Mouse (Mus musculus) frontal cortex, postnatal 36 days (tissue): ENCODE results near the gene Adgrg5.

Source experiments
- DNase-seq, 2 experiments: peaks; one replicate each; pipeline ENCODE4 v3.0.0; 2022; ENCODE audit warnings: low spot score in 2 of 2

The Adgrg5 gene

DNA sequence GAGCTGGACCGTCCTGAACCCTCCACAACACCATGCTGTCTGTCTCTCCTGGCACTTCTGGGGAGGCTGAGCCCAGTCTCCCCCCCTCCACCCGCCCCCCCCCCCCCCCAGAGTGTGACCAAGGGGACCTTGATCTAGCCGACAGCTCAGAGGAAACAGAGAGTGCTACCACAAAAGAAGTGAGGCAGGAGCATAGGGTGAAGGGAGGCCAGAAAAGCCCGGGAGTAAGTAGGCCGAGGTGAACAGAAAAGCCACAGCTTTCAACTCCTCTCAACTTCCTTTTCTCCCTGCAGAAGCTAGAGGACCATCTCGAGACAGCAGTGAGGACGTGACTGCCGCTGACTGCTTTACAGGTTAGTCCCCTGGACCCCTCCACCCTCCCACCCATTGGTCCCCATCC, at the start of gene Adgrg5:
Gene Adgrg5 (plus strand): TSS at position 290 of the 400 bp plus-strand sequence.
- DNase-seq = no peak

DNA sequence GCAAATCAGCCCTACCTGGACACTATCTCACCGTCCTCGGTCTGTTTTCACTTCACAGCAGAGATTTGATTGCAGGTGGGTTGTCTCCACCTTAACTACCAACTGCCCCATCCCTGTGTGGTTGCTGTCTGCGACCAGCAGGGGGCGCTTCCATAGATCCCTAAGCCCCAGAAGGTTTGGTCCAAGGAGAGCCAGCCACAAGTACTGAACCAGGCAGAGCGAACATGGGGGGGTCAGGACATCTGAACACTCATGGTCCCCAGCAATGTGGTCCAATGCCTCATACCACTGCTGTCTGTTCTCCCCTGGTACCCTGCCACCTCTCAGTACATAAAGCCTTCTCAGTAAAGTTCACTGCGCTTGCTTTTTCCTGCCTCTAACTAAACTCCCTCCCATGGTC, 49.1 kb upstream of the Adgrg5 start:
- peak; percentile 64 for DNase-seq

DNA sequence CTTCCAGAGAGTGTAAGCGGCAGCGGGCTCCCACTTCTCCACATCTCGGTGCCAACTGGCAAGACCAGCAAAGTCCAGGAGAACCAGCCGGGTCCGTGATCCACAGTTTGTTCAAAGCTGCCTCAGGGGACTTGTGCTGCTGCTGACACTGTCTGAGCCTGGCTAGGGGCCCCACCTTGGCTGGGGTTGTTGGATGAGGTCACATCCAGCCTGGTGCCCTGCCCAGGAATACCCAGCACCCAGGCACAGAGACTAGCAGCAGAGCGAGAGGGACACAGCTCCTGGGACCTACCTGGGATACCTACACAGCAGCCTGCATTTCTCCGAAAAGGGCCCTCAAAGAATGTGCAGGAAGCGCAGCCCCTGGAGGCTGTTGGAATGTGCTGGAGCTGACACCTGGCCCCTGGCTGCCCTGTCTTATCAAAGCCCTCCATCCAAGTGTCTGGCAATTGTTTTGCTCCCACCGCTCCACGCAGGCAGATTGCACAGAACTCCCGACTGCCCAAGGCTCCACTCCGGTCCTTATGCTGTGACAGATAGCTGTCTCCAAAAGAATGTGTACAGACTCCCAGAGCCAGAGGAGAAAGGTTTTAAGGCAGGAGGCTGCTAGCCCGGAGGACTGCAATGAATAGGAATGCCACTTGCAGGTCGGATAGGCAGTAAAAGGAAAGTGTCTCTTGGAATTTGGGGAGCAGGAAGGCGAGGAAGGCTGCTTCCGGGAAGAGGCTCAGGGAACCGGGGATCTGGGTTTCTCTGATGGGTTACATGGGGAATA, 48.2 kb upstream of the Adgrg5 start:
- DNase-seq = no peak

DNA sequence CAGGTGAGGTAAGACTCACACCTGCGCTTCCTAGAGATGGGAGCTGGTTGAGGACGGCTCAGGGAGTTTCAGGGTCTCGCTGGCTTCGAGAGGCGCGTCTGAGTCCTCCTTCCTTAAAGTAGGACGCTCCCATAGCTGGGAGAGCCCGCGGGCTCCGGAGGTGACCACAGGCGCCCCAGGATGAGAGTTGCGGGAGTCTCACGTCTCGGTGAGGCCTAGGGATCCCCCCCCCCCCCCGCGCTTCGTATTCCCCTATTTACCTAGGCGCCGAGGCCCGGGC, 47.7 kb upstream of the Adgrg5 start:
- DNase-seq = no peak

DNA sequence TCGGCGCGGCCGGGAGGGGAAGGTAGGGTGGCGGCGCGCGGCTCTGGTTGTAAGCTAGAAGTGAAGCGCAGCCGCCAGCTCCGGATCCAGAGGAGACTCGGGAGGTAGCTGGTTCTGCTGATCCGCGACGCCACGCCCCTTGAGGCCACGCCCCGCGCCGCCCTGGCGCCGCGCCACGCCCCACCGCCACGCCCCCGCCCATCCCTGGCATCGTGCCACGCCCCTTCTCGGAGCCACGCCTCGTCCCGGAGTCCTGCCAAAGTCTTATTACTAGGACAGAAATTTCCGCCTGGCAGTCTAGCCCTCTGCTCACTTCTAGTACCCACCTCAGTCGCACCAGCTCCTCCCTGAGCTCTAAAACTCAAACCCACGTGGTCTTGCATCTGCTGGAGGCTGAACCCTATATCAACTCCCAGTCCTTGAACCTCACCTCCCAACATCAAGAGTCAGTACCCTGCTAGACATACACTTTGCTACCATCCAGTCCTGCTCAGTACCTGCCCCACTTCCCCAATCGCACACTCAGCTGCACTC, 47.2 kb upstream of the Adgrg5 start, which contains the start of gene Dok4:
Gene Dok4 (minus strand): TSS at position 134 of the 534 bp plus-strand sequence.
- DNase-seq = peak; percentile 49 to 64

DNA sequence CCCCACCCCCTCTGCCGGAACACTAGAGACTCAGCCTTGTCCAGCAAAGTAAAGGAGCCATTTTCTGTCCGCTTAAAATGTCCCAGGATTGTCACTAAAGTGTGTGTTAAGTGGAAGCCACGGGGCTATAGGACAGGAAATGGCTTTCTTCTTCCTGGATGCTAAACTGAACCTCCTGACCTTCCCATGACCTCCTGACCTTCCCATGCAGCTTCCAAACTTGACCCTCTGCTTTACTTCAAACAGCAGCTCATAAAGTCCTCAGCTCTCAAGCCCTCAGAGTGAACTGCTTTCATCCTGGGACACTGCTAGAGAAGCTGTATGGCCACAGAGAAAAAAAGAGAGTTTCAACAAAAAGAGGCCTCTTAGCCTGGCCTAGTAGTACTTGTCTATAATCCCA, 46.7 kb upstream of the Adgrg5 start:
- DNase-seq = no peak

DNA sequence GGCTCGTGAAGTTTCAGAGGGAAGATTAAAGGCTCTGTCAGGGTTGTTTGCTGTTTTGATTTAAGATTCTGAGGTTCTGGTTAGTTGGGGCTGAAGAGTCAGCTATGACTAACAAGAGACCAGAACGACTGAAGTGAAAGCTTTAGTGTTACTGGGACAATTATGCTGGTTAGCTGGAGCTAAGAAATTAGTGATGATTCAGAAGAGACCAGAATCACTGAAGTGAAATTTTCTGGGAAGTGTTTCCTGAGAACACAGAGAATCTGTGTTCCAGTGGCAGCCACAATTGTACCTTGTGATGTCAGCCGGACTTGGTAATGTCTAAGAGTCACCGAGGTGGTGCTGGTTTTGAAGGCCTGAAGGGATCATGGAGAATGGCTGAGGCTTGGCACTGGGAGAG, 42.8 kb upstream of the Adgrg5 start:
- no peak for DNase-seq

DNA sequence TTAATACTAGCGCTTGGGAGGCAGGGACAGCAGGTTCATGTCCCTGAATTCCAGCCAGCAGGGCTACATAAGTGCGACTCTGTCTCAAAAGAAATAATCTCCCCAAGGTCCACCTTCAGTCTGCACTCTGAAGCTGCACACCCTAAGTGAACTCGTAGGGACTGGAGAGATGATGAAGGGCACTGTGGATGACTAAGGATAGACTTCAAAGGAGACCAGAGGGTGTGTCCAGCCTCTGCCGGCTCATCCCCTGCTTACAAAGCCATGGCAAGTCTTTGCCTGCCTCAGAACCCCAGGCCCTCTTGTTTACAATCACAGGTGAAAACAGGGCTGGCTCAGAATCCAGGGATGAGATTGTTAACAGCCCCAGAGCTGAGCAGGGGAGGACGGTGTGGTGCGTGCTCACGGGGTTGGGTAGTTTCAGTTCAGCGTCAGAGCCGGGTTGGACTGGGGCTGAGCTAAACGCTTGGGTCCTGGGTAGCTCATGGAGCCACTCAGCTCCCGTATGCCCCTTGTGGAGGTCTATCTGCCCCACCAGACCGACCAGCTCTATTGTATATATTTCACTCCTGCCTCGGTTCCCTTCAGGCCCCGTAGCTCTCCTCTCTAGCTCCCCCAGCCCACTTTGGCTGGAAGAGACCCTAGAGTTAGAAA, 35.0 kb upstream of the Adgrg5 start:
- no peak for DNase-seq

DNA sequence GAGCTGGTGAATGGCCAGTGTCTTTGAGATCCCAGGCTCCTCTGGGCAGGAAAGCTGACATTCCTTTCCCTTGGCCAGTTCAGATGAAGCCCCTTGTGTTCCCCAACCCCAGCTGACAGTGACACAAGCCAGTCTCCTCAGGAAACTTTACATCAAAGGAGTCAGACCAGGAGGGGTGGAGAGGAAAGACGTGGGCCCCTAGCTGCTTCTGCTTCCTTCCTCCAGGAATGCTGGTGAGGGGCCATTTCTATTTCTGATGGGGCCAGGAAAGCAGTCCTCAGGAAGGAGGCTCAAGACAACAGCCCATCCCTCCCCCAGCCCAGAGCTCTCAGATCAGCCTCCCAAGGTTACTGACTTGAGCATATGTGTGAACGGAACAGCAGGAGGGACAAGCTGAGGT, 30.6 kb upstream of the Adgrg5 start:
- DNase-seq = no peak

DNA sequence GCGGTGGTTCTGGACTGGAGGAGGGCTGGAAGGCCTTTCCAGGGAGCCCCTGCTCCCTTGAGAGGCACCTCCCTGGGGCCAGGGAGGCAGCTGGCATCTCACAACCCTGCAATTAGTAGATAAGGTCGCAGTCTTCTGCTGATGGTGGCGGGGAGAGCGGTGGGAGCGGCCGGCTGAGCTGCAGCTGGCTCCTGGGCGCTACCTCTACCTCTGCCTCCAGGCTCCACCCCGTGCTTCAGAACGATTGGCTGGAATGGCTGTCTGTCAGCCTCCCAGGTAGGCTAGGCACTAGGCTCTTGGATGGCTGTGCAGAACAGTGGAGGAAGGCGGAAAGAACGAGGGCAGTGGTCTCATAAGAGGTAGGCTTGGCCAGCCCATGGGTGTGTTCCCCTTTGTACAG, 24.2 kb upstream of the Adgrg5 start:
- DNase-seq = no peak

DNA sequence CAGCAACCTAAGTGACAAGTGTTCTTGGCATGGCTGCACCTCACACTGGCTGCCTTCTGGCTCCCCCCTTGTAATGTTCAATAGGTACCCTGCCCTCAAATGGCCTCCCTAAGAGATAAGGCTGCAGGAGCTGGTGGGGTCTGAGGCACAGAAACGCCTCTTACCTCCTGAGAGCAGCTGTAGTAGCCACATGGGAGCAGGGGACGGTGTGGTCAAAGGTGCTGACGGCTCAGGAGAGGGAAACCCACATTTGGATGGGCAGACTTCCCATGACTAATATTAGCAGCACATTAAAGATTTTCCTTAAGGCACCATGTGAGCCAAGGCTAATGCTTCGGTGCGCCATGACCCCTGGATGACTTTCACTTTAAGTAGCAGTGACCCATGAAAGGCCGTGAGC, 22.9 kb upstream of the Adgrg5 start:
- no peak for DNase-seq

DNA sequence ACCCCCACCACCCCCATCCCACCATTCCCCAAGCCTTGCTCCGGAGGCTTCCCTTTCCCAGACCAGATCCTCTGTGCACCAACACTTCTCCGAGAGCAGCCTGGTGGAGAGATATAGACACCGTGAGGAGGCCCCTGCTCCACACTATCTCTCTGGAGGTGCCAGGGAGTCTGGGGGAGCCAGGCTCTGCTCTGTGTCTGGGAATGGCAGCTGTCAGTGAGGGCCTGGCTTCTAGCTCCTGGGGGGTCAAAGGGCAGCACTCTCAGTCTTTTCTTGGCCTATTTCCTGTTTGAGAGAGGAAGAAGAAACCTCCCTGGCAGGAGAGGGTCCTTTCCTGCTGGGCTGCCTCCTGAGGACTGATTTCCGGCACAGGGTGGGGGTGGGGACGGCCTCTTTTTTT, 22.5 kb upstream of the Adgrg5 start:
- no peak for DNase-seq

DNA sequence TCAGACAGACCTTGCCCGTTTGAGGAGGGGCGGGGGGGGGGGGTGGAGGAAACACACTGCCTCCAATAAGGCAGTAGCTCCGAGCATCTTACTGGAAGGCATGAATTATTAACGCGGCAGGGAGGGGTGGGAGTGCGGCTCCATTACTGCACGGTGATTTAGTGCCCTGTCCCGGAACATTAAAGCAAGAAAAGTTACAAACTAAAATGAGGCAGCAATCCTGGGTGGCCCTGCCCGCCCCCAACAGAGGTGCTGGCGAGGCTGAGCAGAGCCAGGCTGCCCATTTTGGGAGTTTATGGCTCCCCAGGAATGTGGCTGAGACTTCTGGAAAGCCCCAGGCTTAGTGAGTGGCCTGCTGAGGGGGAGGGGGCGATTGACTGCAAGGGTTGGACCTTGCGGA, 19.8 kb upstream of the Adgrg5 start:
- DNase-seq = no peak

DNA sequence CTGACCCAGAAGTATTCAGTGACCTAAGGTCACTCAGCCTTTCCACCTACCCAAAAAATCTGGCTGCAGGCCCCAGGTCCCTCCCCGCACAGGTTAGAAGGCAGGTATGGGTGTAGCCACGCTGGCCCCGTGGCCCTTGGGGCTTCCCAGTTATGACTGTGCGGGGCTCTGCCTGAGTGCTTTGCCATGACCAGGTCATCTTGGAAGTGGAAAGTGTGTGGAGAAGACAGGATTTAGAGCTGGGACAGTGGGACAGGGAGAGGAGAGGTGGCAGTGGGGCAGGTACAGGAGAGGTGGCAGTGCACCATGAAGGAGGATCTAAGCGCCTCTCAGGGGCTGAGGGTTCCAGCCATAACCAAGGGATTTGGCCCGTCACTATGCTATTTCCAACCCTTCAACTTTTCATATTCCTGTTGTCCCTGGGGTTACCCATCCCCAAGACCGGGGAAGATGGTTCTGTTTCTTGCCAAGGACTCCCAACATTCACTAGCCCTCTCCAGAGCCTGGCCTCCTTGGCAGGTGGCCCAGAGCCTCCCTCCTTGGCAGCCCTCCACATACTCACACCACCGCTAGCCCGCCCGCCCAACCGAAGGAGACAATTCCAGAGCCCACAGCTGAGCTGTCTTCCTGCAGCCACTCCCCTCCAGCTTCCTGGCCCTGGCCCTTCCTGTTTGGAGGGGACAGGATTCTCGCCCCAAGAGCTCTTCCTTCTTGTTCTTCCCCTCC, 18.9 kb upstream of the Adgrg5 start:
- peak; percentile 38 to 52 for DNase-seq

DNA sequence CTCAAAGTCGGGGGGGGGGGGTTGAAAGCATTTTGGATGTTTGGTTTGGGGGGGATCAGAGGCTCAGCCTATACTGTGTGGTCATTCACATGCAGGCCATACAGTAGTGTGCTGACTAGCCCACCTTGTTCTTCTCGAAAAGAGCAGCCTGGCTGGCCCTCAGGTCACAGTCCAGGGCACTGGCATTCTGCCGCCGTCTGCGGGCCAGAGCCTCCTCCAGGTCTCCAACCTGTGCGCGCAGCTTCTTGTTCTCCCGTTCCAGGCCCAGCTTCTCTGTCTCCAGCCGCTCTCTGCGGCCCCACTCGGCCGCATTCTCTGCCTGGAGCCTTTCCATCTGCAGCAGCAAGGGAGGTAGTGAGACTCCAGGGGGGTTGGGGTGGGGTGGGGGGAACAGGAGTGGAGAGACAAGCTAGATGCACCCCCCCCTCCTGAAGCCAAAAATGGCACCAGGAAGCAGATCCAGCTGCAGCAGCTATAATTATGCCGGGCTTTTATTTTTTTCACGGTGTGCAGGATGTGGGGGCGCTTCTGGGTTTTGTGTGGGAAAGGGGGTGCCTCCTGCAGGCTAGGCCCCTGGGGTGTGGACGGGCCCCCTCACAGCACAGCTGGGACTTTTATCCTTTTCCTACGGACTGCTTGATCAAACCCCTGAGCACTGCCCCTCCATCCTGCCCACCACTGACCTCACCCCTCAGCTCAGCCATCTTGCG, 15.7 kb upstream of the Adgrg5 start:
- DNase-seq = peak in 1 of 2 experiments; percentile 6

DNA sequence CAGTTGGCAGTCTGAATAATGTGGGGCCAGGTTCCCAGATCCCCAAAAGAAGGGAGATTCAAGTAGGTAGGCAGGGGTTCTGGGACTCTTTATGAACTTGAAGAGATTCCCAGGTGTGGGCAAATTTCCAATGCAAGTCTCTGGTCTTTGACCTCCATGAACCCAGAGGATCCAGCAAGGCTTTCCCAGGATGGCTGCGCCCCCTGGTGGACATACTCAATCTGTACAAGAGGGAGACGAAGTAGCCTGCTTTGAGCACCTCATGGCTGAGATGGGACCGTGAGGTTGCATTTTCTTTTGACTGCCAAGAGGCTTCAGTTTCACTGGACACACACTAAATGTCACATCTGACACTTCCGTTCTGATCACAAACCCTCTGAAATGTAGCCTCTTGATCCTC, 14.6 kb upstream of the Adgrg5 start:
- DNase-seq = peak; percentile 69 to 70

DNA sequence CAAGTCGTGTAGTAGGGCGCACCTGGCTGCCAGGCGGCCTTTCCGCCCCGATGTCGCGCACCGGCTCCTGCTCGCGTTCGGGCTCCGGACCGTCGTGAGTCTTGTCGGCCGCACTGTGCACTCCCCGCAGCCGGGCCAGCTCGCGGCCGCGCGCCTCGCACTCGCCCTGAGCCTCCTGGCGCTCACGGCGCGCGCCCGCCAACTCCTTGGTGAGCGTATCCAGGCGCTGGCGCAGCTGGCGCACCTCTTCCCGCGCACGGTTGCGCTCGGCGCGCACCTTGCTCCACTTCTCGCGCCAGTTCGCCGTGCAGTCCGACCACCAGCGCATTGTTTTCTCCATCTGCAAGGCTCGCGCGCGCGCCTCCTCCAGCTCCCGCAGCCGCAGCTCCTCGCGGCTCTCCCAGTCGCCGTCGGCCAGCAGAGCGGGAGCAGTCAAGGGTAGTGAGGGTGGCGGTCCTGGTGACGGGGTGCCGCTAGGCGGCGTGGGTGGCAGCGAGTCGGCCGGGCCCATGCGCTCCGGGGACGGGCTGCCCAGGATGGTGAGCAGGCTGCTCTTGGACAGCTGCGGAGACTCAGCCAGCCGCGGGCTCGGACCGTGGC, 10.3 kb upstream of the Adgrg5 start:
- peak; percentile 34 to 46 for DNase-seq

DNA sequence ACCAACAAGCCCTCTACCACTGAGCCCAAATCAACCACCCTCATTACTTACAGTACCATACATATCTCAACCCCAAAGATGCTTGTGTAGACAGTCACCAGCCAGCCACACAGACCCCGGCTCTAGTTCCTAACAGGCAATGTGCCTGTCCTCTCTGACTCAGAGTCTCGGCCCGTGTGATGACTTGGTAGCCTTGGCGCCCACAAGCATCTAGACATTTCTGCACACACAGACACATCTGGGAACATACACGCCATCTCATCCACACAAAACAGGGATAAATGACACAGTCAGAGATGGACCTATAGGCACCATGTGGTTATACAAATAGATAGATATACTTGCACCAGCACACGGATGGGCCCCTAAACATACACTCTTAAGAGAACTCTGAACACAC, 9.2 kb upstream of the Adgrg5 start:
- DNase-seq = no peak

DNA sequence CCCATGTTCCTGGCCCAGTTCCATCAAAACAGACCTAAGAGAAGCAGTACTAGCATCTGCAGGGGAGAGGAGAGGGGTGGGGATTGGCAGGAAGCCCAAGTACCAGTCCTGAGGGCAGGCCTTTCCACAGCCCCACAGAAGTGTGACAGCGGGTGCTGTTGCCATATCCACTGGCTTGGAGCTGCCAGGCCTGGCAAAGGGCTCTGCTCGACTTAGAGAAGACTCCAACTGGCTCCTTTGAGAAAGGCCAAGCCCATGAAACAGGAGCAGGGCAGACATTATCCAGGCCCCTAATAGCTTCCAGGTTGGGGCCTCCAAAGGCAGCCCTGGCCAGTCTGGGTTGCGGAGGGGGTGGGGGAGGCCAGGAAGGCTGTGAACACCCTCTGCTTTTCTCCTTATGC, 8.8 kb upstream of the Adgrg5 start:
- DNase-seq = no peak

DNA sequence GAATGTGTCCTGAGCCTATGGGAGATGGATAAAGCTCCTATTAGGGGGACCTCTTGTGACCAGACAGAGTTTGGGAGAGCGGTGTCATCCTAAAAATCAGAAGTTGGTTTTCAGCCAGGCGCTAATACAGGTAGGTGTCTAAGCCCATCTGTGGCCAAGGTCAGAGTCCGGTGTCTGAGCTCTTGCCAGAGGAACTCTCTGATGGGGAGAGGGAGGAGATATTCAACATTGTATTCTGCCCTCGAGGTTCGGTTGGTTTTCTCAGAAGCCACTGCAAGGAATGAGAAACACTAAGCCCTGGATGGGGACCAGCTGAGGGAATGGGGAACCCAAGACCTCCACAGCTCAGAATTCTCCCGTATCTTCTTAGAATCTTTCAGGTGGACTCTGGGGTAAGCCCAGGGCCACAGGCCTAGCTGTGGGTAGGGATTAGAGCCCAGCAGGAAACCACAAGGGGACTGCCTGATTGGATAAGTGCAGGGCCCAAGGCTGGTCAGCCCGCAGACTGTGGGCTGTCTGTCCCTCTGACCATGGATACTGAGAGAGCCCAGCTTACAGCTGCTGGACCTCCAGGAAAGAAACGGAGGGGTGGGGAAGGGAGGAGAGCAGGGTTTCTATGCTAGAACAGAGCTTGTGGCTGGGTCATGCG, 7.1 kb upstream of the Adgrg5 start:
- DNase-seq = no peak

DNA sequence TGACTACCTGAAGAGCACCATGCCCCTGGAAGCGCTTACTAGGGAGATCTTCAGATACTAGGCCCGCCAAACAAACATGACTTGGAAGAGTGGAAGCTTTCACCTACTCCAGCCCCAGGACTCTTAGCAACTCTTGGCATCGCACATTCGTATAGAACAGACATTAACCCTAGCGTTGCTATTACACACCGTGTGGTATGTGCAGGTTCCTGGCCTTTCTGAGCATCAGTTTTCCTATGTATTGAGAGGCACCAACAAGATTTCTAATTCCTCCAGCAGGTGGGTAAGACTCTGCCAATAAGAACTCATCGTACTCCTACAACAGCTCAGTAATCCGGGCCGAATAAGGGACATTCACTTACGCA, 6.6 kb upstream of the Adgrg5 start:
- DNase-seq = no peak
